Mouse (Mus musculus): Measurements from ENCODE around the gene Hmces. TPM values are rescaled to one million over a fixed set of nuclear protein-coding genes. Genes with fewer than 3 reads are reported as not detected.

The Hmces gene
- polyA plus RNA-seq, 1 experiment = 28.1 TPM

Other genes starting within 250 kb of the Hmces start
- 4.1 TPM for gene Aplf, start 241.7 kb upstream of the Hmces start, polyA plus RNA-seq (2012; fragmentation: generic; extraction: Trizol)
- gene Efcc1, start 183.1 kb upstream of the Hmces start, polyA plus RNA-seq (2012; fragmentation: generic; extraction: Trizol) = 0.04 TPM
- not detected for gene Gp9, start 135.9 kb upstream of the Hmces start, polyA plus RNA-seq (2012; fragmentation: generic; extraction: Trizol)
- 14.8 TPM for gene Rab43, start 101.8 kb upstream of the Hmces start, polyA plus RNA-seq (2012; fragmentation: generic; extraction: Trizol)
- 2.6 TPM for gene Gm45140, start 78.1 kb upstream of the Hmces start, polyA plus RNA-seq (2012; fragmentation: generic; extraction: Trizol)
- gene Isy1, start 75.1 kb upstream of the Hmces start, polyA plus RNA-seq (2012; fragmentation: generic; extraction: Trizol) = 21.1 TPM
- 196 TPM for gene Cnbp, start 62.8 kb upstream of the Hmces start, polyA plus RNA-seq (2012; fragmentation: generic; extraction: Trizol)
- 94.2 TPM for gene Copg1, start 26.1 kb upstream of the Hmces start, polyA plus RNA-seq (2012; fragmentation: generic; extraction: Trizol)
- 84.3 TPM for gene H1fx, start 67.7 kb downstream of the Hmces start, polyA plus RNA-seq (2012; fragmentation: generic; extraction: Trizol)
- gene Rab7, start 131.3 kb downstream of the Hmces start, polyA plus RNA-seq (2012; fragmentation: generic; extraction: Trizol) = 181 TPM
- 128 TPM for gene Rpn1, start 170.5 kb downstream of the Hmces start, polyA plus RNA-seq (2012; fragmentation: generic; extraction: Trizol)